Mouse (Mus musculus) MEL (cell line): ENCODE measurements around the gene Znhit1.

Source experiments
- CTCF ChIP-seq, 3 experiments: IDR thresholded peaks in 2 of 3; conservative IDR thresholded peaks in 1 of 3; 2 replicates each; pipeline ENCODE4 v1.5.1; 2011 to 2012; ENCODE audit warnings: low read length in 3 of 3, low read depth in 2 of 3, mild to moderate bottlenecking in 2 of 3, improper control_type of control experiment in 1 of 3, inconsistent platforms in 1 of 3, mixed read lengths in 1 of 3, moderate library complexity in 1 of 3; ENCODE audit not compliant: control insufficient read depth in 1 of 3, insufficient read depth in 1 of 3, poor library complexity in 1 of 3, severe bottlenecking in 1 of 3
- E2F4 ChIP-seq: IDR thresholded peaks from 2 replicates; pipeline ENCODE4 v1.6.1; 2011; ENCODE audit warnings: low read depth, low read length, improper control_type of control experiment, borderline replicate concordance
- EP300 ChIP-seq, 2 experiments: IDR thresholded peaks; 2 replicates each; pipeline ENCODE4 v1.6.1; 2011; ENCODE audit warnings: improper control_type of control experiment in 2 of 2, low read length in 2 of 2, low read depth in 1 of 2, mild to moderate bottlenecking in 1 of 2
- GATA1 ChIP-seq: IDR thresholded peaks from 2 replicates; pipeline ENCODE4 v1.6.1; 2011; ENCODE audit warnings: low read depth, low read length, improper control_type of control experiment
- MAX ChIP-seq: IDR thresholded peaks from 2 replicates; pipeline ENCODE4 v1.6.1; 2011; ENCODE audit warnings: low read length, improper control_type of control experiment
- MEF2A ChIP-seq: IDR thresholded peaks from 2 replicates; pipeline ENCODE4 v1.6.1; 2014; ENCODE audit warnings: low read depth, mild to moderate bottlenecking, inconsistent platforms, low read length, improper control_type of control experiment; ENCODE audit not compliant: poor library complexity, insufficient replicate concordance, severe bottlenecking; ENCODE audit errors: extremely low read depth
- POLR2A ChIP-seq, 2 experiments: IDR thresholded peaks; 2 replicates each; pipeline ENCODE4 v1.6.1; 2011 to 2012; ENCODE audit warnings: low read length in 2 of 2, mild to moderate bottlenecking in 2 of 2, control low read depth in 1 of 2, improper control_type of control experiment in 1 of 2, low read depth in 1 of 2, moderate library complexity in 1 of 2; ENCODE audit not compliant: control insufficient read depth in 1 of 2, insufficient read depth in 1 of 2, poor library complexity in 1 of 2
- TAL1 ChIP-seq: IDR thresholded peaks from 2 replicates; pipeline ENCODE4 v1.6.1; 2012; ENCODE audit warnings: mild to moderate bottlenecking, inconsistent platforms, low read length, moderate library complexity, mixed read lengths
- ZKSCAN1 ChIP-seq: IDR thresholded peaks from 2 replicates; pipeline ENCODE4 v1.6.1; 2012; ENCODE audit warnings: low read depth, mild to moderate bottlenecking, inconsistent platforms, low read length, improper control_type of control experiment, moderate library complexity

GRCm38 (mm10) chr5:136966331-136966730 lies 21.5 kb downstream of the Znhit1 start, which contains the start of gene Cldn15:
- TF ChIP-seq CTCF (IDR thresholded peaks at IDR 0.05 in 2 of 3, conservative IDR thresholded peaks at IDR 0.05 in 1 of 3; ENCODE audit: control insufficient read depth in 1 of 3, insufficient read depth in 1 of 3, low read depth in 2 of 3, low read length in 3 of 3, poor library complexity in 1 of 3, severe bottlenecking in 1 of 3) (no peak), GATA1 (no peak), ZKSCAN1 (no peak), TAL1 (no peak), MEF2A (no peak), EP300 (IDR thresholded peaks at IDR 0.05; ENCODE audit: low read depth in 1 of 2, low read length in 2 of 2) (no peak), MAX (no peak), E2F4 (no peak), POLR2A (IDR thresholded peaks at IDR 0.05; ENCODE audit: control insufficient read depth in 1 of 2, insufficient read depth in 1 of 2, low read depth in 1 of 2, low read length in 2 of 2, poor library complexity in 1 of 2) (no peak)
